In the genomic region with DNA sequence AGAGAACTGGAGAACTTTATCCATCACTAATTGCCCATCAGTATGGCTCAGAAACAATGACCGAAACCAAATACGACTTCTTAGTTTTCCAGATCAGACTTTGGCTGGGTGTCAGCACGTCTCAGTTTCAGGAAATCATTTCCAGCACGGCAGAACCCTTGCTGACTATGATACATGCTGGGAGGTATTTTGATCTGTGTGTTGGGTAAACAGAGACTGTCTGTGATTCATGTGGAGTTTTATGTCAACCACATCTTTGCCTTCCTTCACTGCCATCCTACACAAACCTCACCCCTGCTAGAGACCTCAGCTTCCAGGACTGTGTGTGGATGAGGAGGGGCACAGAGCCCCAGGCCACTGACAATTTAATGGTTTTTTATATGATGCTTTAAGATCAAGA, we compare ENCODE assay signal across 17 mouse cellular contexts.
DNase-seq lines count a peak whose midpoint lies in the region; ATAC-seq and TF ChIP-seq lines count a peak whose summit lies in the region.
"Had no signal": no experiment of that assay in that cellular context is flagged by ENCODE, and none has a peak within 500 bp of the region (broad histone marks: within the 10 kb centered on the region; RNA-seq: fewer than 3 reads in every experiment).

No protein-coding gene starts in this region.

- no peak for TF ChIP-seq CTCF in Patski (IDR thresholded peaks at IDR 0.05)

- H3K36me3 ChIP-seq in limb, embryonic 14.5 days (ENCODE audit: control insufficient read depth, insufficient read depth, low read length): 0 out of 2 replicates have a peak, but pooled peaks cover 3% of the 10 kb centered on the region

- TF ChIP-seq POLR2A in limb, embryonic 14.5 days (IDR thresholded peaks at IDR 0.05; ENCODE audit: borderline replicate concordance, extremely low read depth, insufficient read depth, insufficient read length): no peak

- no peak overlapping the region for H3K4me2 ChIP-seq in limb, embryonic 14.5 days (replicated peaks; ENCODE audit: low read depth, low read length, severe bottlenecking)
- H3K4me2 ChIP-seq: hindbrain, embryonic 12.5 days; liver, embryonic 11.5 days had no signal

- no peaks in the 10 kb centered on the region for H3K9me3 ChIP-seq in limb, embryonic 14.5 days (ENCODE audit: control insufficient read depth, low read length)

- no peak overlapping the region for H3K27ac ChIP-seq in limb, embryonic 14.5 days (replicated peaks; ENCODE audit: low read depth, low read length)
- H3K27ac ChIP-seq: hindbrain, embryonic 12.5 days had no signal

- peaks cover 15% of the 10 kb centered on the region for H3K4me1 ChIP-seq in limb, embryonic 14.5 days (ENCODE audit: control insufficient read depth, insufficient read depth, low read length)

- POLR2A ChIA-PET in Patski (lab: Charles Lee): no interaction called here

- no peaks in the 10 kb centered on the region for H3K27me3 ChIP-seq in Patski
- no peaks in the 10 kb centered on the region for H3K27me3 ChIP-seq in limb, embryonic 14.5 days (ENCODE audit: control insufficient read depth, insufficient read depth, low read length)
- H3K27me3 ChIP-seq: hindbrain, embryonic 12.5 days had no signal

- in situ Hi-C loops in Patski (cut with MboI; ENCODE audit: low pct_unique_long_range_greater_than_20kb): loop anchor here (10.0 kb wide), 1 partner anchor 266 kb away; the partner anchor contains the start of genes Ngly1 and Oxsm

- no peak overlapping the region for H3K4me3 ChIP-seq in limb, embryonic 14.5 days (replicated peaks; ENCODE audit: low read length)
- H3K4me3 ChIP-seq: erythroblast, embryonic 14.5 days; hindbrain, embryonic 12.5 days had no signal

- WGBS in limb, embryonic 14.5 days: 22% methylated on average over 4 of the region's 4 CpGs

- DNase-seq in gastrocnemius, adult 18-20 months (ENCODE audit: low spot score): peak; percentile 31
- no peak for DNase-seq in gastrocnemius, postnatal 4 days (ENCODE audit: low spot score in 2 of 2)
- DNase-seq in layer of hippocampus, adult 11-12 months (ENCODE audit: low spot score): peak; percentile 8
- no peak for DNase-seq in layer of hippocampus, postnatal 25 days (ENCODE audit: extremely low spot score in 1 of 2, low spot score in 1 of 2)
- peak; percentile 70 for DNase-seq in Patski (ENCODE audit: low read depth, low spot score)
- peak; percentile 40 for DNase-seq in limb, embryonic 14.5 days (ENCODE audit: low spot score)
- DNase-seq: cerebellum, adult 11-12 months; layer of hippocampus, postnatal 36 days; lung, adult 2 months; right cerebral cortex, adult 18-20 months; spleen, adult 18-20 months had no signal

- CTCF ChIA-PET in Patski (lab: Charles Lee): interaction anchor here (1.5 kb wide), 1 partner anchor 16 kb away, joined by 4 read pairs; no protein-coding TSS in a partner anchor

- ATAC-seq in Patski: peak; percentile 85
- ATAC-seq in limb, embryonic 14.5 days (ENCODE audit: low FRiP score, low read depth): 0 out of 2 replicates have a peak, but pooled peaks have one; percentile 41
- ATAC-seq in megakaryocyte-erythroid progenitor cell, adult 5-6 weeks (replicated peaks; ENCODE audit: low FRiP score, low TSS enrichment, poor library complexity, severe bottlenecking): no peak
- ATAC-seq: forebrain, embryonic 16.5 days; intestine, embryonic 16.5 days had no signal

- H3K9ac ChIP-seq in limb, embryonic 14.5 days (ENCODE audit: low read depth, low read length, severe bottlenecking): no peak overlapping the region
- H3K9ac ChIP-seq: hindbrain, embryonic 12.5 days had no signal

Comparison
In these comparisons a context has a peak if more than half of its experiments do, and no peak if none do; other contexts are left out.
1. DNase-seq: peak in gastrocnemius, adult 18-20 months (single experiment), layer of hippocampus, adult 11-12 months (single experiment), Patski (single experiment) and limb, embryonic 14.5 days (single experiment); none in gastrocnemius, postnatal 4 days (0 of 2) and layer of hippocampus, postnatal 25 days (0 of 2).